Mouse (Mus musculus): ENCODE measurements at regions not wholly inside any gene's neighbourhood (a gene's known extent, or its start where the extent isn't known, plus 50 kb on each side); places are given as distances from the start of the nearest gene placed in this dataset.

DNA sequence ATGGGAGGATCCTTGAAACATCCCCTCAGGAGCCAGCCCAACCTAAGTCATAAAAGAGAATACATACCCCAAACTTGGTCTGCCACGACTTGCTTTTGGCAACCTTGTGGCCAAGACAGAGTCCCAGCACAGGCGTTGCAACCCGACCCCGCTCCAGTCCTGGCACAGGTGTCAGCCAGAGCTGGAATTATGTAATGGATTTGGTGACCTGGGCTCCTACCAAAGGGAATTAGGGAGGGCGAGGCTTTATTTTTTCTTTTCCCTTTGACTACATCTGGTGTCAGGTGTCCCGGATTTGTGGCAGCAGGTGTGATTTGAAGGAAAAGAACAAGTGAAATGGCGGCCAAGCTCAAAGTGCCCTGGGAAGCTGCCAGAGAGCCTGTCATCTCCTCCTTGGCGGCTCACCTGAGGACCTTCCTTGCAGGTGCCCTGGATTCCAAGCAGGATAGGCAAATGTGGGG lies 212.9 kb downstream of the Mef2c start:
- Histone ChIP-seq H3K27me3 (ENCODE audit: insufficient read depth, low read length) (0 out of 2 replicates have a peak, but pooled peaks cover 12% of the 10 kb centered on the region), H3K36me3 (ENCODE audit: insufficient read depth, low read length) (no peaks in the 10 kb centered on the region), H3K4me1 (ENCODE audit: insufficient read depth, low read length) (no peaks in the 10 kb centered on the region), H3K4me2 (ENCODE audit: low read depth, low read length, poor library complexity, severe bottlenecking) (peak overlapping the region; percentile 79), H3K4me3 (ENCODE audit: low read depth, low read length) (peak overlapping the region; percentile 37), H3K9ac (replicated peaks; ENCODE audit: low read length, poor library complexity, severe bottlenecking) (peak overlapping the region; percentile 52), H3K9me3 (ENCODE audit: low read length) (no peaks in the 10 kb centered on the region), H3K27ac (ENCODE audit: low read depth, low read length) (peak overlapping the region; percentile 77)
- DNase-seq (ENCODE audit: low spot score) = peak; percentile 47
- 20% methylated on average over 8 of the region's 8 CpGs for WGBS
- TF ChIP-seq CTCF (IDR thresholded peaks at IDR 0.05) = no peak
- ATAC-seq (ENCODE audit: low FRiP score) = no peak

DNA sequence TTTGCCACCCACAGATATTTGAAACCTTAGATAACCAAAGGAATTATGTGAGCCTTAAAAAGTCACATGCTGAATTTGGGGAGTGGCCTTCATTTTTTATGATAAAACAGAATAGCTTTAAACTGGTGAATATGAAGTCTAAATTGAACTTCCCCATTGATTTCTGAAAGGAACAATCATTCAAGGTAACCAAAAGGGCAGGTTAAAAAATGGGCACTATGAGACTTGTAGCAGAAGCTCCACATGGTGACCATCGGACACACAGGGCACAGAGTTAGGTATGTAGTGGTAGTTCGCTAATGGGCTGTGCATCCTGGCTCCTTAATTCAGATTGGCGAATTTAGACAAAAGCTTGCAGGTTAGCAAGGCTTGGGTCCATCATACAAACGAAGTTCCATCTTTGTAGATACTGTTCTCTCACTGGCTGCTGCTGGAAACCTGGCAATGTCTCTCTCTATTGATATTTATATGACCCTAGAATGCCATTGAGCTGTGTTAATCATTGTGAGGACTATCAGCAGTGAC lies 213.9 kb downstream of the Mef2c start:
- no peak for TF ChIP-seq CTCF (IDR thresholded peaks at IDR 0.05)
- peak overlapping the region; percentile 79 for H3K4me2 ChIP-seq (ENCODE audit: low read depth, low read length, poor library complexity, severe bottlenecking)
- H3K9me3 ChIP-seq (ENCODE audit: low read length) = no peaks in the 10 kb centered on the region
- H3K9ac ChIP-seq (replicated peaks; ENCODE audit: low read length, poor library complexity, severe bottlenecking) = peak overlapping the region; percentile 86; the same call in 1 of the 2 replicates
- no peaks in the 10 kb centered on the region for H3K4me1 ChIP-seq (ENCODE audit: insufficient read depth, low read length)
- peak overlapping the region; percentile 95; the same call in 1 of the 2 replicates for H3K27ac ChIP-seq (ENCODE audit: low read depth, low read length)
- H3K36me3 ChIP-seq (ENCODE audit: insufficient read depth, low read length) = no peaks in the 10 kb centered on the region
- 33% methylated on average over 4 of the region's 4 CpGs for WGBS
- ATAC-seq (ENCODE audit: low FRiP score) (no peak), DNase-seq (ENCODE audit: low spot score) (peak; percentile 14)
- 0 out of 2 replicates have a peak, but pooled peaks cover 10% of the 10 kb centered on the region for H3K27me3 ChIP-seq (ENCODE audit: insufficient read depth, low read length)
- peak overlapping the region; percentile 78 for H3K4me3 ChIP-seq (ENCODE audit: low read depth, low read length)

DNA sequence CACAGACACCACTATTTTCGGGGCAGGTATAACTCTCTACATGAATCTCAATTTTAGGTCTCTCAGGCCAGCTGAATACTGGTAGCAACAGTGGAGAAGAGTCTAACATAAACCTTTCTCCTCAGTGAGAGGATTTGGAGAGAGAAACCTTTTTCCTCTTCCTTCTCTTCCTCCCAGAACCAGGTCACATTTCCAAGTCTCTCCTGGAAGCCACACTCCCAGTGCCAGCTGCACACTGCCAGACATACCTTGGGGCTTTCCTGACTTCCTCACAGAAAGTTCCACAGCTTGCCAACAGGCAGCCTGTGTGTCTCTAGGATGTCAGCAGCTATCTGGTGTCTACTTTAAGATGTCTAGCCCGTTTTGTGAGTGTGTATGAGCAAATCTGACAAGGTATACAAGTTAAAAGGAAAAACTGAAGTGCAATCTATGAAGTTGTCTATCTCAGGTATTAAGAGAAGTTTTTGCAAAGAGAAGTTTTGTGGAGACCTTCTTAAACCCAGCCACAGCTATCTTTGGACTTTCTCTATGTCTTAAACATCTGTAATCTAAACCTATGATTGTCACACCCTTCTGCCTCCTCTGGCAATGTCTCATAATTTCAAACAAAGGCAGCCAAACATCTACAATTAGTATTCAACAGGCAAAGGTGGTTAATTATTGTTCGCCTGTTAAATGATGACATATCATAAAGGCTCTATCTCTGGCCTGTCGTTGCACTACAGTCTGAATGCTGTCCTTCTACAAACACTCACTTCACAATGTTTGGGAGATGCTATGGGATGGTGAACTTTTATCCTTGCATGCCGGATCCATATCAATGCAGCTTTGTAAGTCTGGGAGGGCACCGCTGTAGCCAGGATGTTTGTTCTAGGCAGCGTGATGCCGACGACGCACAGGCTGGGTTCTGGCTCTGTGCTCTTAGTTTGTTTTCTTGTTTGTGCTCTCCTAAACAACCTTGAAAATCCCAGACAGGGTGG lies 214.9 kb downstream of the Mef2c start:
- DNase-seq (ENCODE audit: low spot score) = peak; percentile 54
- H3K4me3 ChIP-seq (ENCODE audit: low read depth, low read length) = peak overlapping the region; percentile 78
- H3K27me3 ChIP-seq (ENCODE audit: insufficient read depth, low read length) = 0 out of 2 replicates have a peak, but pooled peaks cover 6% of the 10 kb centered on the region
- H3K4me2 ChIP-seq (ENCODE audit: low read depth, low read length, poor library complexity, severe bottlenecking) = peak overlapping the region; percentile 79
- H3K4me1 ChIP-seq (ENCODE audit: insufficient read depth, low read length) = no peaks in the 10 kb centered on the region
- H3K36me3 ChIP-seq (ENCODE audit: insufficient read depth, low read length) = no peaks in the 10 kb centered on the region
- ATAC-seq (ENCODE audit: low FRiP score) = no peak
- peak overlapping the region; percentile 86 for H3K9ac ChIP-seq (replicated peaks; ENCODE audit: low read length, poor library complexity, severe bottlenecking)
- no peaks in the 10 kb centered on the region for H3K9me3 ChIP-seq (ENCODE audit: low read length)
- no peak for TF ChIP-seq CTCF (IDR thresholded peaks at IDR 0.05)
- H3K27ac ChIP-seq (ENCODE audit: low read depth, low read length) = peak overlapping the region; percentile 95
- 19% methylated on average over 10 of the region's 10 CpGs for WGBS

DNA sequence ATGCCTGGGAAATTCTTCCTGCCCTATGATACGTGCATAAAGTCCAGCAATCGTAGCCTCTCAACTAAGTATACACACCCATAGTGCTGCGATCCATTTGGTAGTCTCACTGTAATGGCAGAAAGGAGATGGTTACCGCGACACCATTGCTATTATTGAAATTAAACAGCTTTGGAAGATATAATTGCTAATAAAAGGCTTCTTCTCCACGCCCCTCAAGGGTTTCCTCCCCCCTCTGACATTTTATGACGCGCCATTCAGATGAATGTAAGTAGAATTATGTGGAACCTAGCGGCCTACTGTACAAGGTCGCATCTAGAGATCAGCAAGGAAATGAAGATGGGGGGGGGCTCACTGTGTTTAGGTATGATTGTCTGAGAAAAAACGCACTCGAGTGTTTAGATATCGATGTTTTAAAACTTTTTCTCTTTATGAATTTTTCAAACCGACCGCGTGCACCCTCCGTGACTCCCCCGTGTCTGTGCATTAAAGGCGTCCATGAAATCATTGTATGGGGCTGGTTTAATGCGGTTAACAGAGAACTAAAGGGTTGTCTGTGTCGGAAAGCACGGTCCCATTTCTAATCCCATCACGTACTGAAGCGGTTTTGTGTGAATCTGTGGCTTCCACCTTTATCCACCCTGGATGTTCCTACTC lies 215.9 kb downstream of the Mef2c start:
- Histone ChIP-seq H3K36me3 (ENCODE audit: insufficient read depth, low read length) (no peaks in the 10 kb centered on the region), H3K27ac (ENCODE audit: low read depth, low read length) (peak overlapping the region; percentile 95), H3K4me1 (ENCODE audit: insufficient read depth, low read length) (no peaks in the 10 kb centered on the region), H3K4me3 (ENCODE audit: low read depth, low read length) (peak overlapping the region; percentile 78), H3K9me3 (ENCODE audit: low read length) (no peaks in the 10 kb centered on the region), H3K9ac (replicated peaks; ENCODE audit: low read length, poor library complexity, severe bottlenecking) (peak overlapping the region; percentile 86), H3K27me3 (ENCODE audit: insufficient read depth, low read length) (0 out of 2 replicates have a peak, but pooled peaks cover 6% of the 10 kb centered on the region), H3K4me2 (ENCODE audit: low read depth, low read length, poor library complexity, severe bottlenecking) (peak overlapping the region; percentile 79)
- DNase-seq (ENCODE audit: low spot score) (peak; percentile 68), ATAC-seq (ENCODE audit: low FRiP score) (no peak)
- no peak for TF ChIP-seq CTCF (IDR thresholded peaks at IDR 0.05)
- WGBS = 8% methylated on average over 24 of the region's 24 CpGs

DNA sequence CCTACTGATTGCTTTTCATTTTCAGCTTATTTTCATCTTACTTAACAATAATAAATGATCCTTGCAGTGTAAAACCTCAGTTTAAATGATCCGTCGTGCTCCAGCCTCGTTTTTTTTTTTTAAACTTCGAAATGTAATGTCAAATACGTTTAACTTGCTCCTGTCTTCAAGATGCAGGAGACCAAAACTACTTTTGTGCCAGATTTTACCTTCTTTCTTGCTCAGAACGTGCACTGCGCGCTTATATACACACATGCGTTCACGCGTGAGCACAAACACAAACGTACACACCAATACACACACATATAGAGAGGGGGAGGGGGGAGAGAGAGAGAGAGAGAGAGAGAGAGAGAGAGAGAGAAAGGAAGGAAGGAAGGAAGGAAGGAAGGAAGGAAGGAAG lies 216.5 kb downstream of the Mef2c start:
- WGBS = 2% methylated on average over 12 of the region's 12 CpGs
- peak; percentile 17 for DNase-seq (ENCODE audit: low spot score)
- no peak for ATAC-seq (ENCODE audit: low FRiP score)

More for the DNA sequence above, 216.5 kb downstream of the Mef2c start:
- peak overlapping the region; percentile 86 for H3K9ac ChIP-seq (replicated peaks; ENCODE audit: low read length, poor library complexity, severe bottlenecking)
- 0 out of 2 replicates have a peak, but pooled peaks cover 6% of the 10 kb centered on the region for H3K27me3 ChIP-seq (ENCODE audit: insufficient read depth, low read length)
- H3K4me1 ChIP-seq (ENCODE audit: insufficient read depth, low read length) = no peaks in the 10 kb centered on the region
- no peak for TF ChIP-seq CTCF (IDR thresholded peaks at IDR 0.05)
- peak overlapping the region; percentile 95 for H3K27ac ChIP-seq (ENCODE audit: low read depth, low read length)
- H3K36me3 ChIP-seq (ENCODE audit: insufficient read depth, low read length) = no peaks in the 10 kb centered on the region
- no peaks in the 10 kb centered on the region for H3K9me3 ChIP-seq (ENCODE audit: low read length)
- H3K4me3 ChIP-seq (ENCODE audit: low read depth, low read length) = peak overlapping the region; percentile 78
- H3K4me2 ChIP-seq (ENCODE audit: low read depth, low read length, poor library complexity, severe bottlenecking) = peak overlapping the region; percentile 79
